Mouse (Mus musculus): ENCODE data around the gene 4933416C03Rik. TPM values are rescaled to one million over a fixed set of nuclear protein-coding genes. Genes with fewer than 3 reads are reported as not detected.

4933416C03Rik gene
- total RNA-seq (2021) = not detected

- no peak for DNase-seq
Measured at GRCm38 (mm10) chr10:116113867-116114474, at the start of gene 4933416C03Rik. Gene 4933416C03Rik (minus strand): TSS chr10:116113917.

GRCm38 (mm10) chr10:116162338-116162737, 48.6 kb upstream of the 4933416C03Rik start:
- no peak for DNase-seq

- no peak for DNase-seq
Measured at GRCm38 (mm10) chr10:116156699-116157098, 43.0 kb upstream of the 4933416C03Rik start.

GRCm38 (mm10) chr10:116154707-116155106, 41.0 kb upstream of the 4933416C03Rik start:
- DNase-seq = no peak

GRCm38 (mm10) chr10:116146091-116146490, 32.4 kb upstream of the 4933416C03Rik start:
- no peak for DNase-seq

GRCm38 (mm10) chr10:116143684-116144083, 30.0 kb upstream of the 4933416C03Rik start:
- DNase-seq = no peak

GRCm38 (mm10) chr10:116140226-116140625, 26.5 kb upstream of the 4933416C03Rik start:
- DNase-seq = no peak

GRCm38 (mm10) chr10:116135187-116135586, 21.5 kb upstream of the 4933416C03Rik start:
- DNase-seq = no peak

GRCm38 (mm10) chr10:116132233-116132632, 18.5 kb upstream of the 4933416C03Rik start:
- DNase-seq = no peak

GRCm38 (mm10) chr10:116131223-116131622, 17.5 kb upstream of the 4933416C03Rik start:
- no peak for DNase-seq

GRCm38 (mm10) chr10:116130401-116130800, 16.7 kb upstream of the 4933416C03Rik start:
- no peak for DNase-seq

GRCm38 (mm10) chr10:116125364-116125763, 11.6 kb upstream of the 4933416C03Rik start:
- DNase-seq = no peak

- no peak for DNase-seq
Measured at GRCm38 (mm10) chr10:116123808-116124207, 10.1 kb upstream of the 4933416C03Rik start.

GRCm38 (mm10) chr10:116121463-116121862, 7.7 kb upstream of the 4933416C03Rik start:
- no peak for DNase-seq

GRCm38 (mm10) chr10:116117060-116117459, 3.3 kb upstream of the 4933416C03Rik start:
- no peak for DNase-seq

- no peak for DNase-seq
Measured at GRCm38 (mm10) chr10:116115881-116116677, 2.4 kb upstream of the 4933416C03Rik start.

GRCm38 (mm10) chr10:116112868-116113267, 849 bp downstream of the 4933416C03Rik start:
- no peak for DNase-seq

- DNase-seq = no peak
Measured at GRCm38 (mm10) chr10:116108730-116109129, 5.0 kb downstream of the 4933416C03Rik start.

- DNase-seq = no peak
Measured at GRCm38 (mm10) chr10:116108176-116108575, 5.5 kb downstream of the 4933416C03Rik start.

GRCm38 (mm10) chr10:116098470-116098869, 15.2 kb downstream of the 4933416C03Rik start:
- DNase-seq = no peak

GRCm38 (mm10) chr10:116096466-116096865, 17.3 kb downstream of the 4933416C03Rik start:
- no peak for DNase-seq

GRCm38 (mm10) chr10:116083965-116084364, 29.8 kb downstream of the 4933416C03Rik start:
- DNase-seq = no peak

GRCm38 (mm10) chr10:116080841-116081240, 32.9 kb downstream of the 4933416C03Rik start:
- DNase-seq = no peak

GRCm38 (mm10) chr10:116079396-116079795, 34.3 kb downstream of the 4933416C03Rik start:
- DNase-seq = no peak

All from heart, postnatal 4 days (tissue).